Mouse (Mus musculus) brain, embryonic 14.5 days (tissue): ENCODE measurements around the gene Epsti1.

Experiments
- CTCF ChIP-seq: fragments of 200-500 bp; IDR thresholded peaks from 2 replicates; pipeline ENCODE4 v1.5.1; 2012; ENCODE audit warnings: inconsistent platforms, mild to moderate bottlenecking, moderate library complexity, borderline replicate concordance; ENCODE audit not compliant: insufficient read depth, insufficient read length; ENCODE audit errors: extremely low read depth
- POLR2A ChIP-seq: fragments of 200-500 bp; IDR thresholded peaks from 2 replicates; pipeline ENCODE4 v1.6.1; 2012; ENCODE audit warnings: mild to moderate bottlenecking, inconsistent platforms, borderline replicate concordance; ENCODE audit not compliant: poor library complexity, insufficient read depth, insufficient read length, severe bottlenecking; ENCODE audit errors: extremely low read depth

DNA sequence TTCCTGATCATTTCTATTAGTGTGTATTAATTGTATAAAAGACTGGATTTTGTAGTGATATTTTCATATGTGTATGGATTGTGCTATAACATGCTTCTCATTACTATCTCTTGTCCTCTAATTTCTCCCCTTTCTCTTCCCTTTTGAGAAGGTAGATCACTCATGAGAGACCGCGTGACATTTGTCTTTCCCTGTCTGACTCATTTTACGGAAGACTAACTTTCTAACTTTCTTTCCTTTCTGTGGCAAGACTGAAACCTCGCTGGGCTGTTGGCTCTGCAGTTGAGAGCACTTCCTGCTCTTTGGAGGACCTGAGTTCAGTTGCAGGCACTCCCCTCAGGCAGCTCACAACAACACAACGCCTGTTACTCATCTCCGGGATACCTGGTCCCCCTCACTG lies 136.6 kb downstream of the Epsti1 start:
- no peak for TF ChIP-seq CTCF
- no peak for TF ChIP-seq POLR2A
